Mouse (Mus musculus) embryonic fibroblast, embryonic 13.5 days (primary cell): ENCODE measurements at regions not wholly inside any gene's neighbourhood (a gene's known extent, or its start where the extent isn't known, plus 50 kb on each side); places are given as distances from the start of the nearest gene placed in this dataset.

ENCODE experiments used
- CTCF ChIP-seq: IDR thresholded peaks from 2 replicates; pipeline ENCODE4 v1.5.1; 2011; ENCODE audit warnings: mild to moderate bottlenecking, control low read depth, low read length, moderate library complexity, borderline replicate concordance; ENCODE audit not compliant: insufficient read depth
- POLR2A ChIP-seq: IDR thresholded peaks from 2 replicates; pipeline ENCODE4 v1.6.1; 2011; ENCODE audit warnings: low read depth, mild to moderate bottlenecking, control low read depth, low read length, moderate library complexity

GRCm38 (mm10) chr16:79142813-79143212 is 51.9 kb upstream of the Tmprss15 start:
- no peak for TF ChIP-seq CTCF
- TF ChIP-seq POLR2A: no peak
